Comparison of ENCODE assay signal across 8 mouse cellular contexts in the genomic region with DNA sequence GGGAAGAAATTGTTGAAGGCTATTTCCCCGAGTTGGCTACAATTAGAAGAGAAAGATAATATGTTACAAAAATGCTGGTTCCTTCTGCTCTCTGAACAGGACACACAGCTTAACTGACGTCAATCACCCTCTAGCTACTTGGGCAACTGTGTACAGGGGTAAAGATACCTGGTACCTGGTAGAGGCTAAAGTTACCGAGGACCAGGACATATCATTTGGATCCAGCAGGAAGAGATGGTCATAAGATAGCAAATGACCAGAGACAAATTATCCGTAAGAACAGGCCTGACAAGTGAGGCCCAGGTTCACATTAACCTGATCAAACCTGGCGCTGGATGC. TPM values are rescaled to one million over a fixed set of nuclear protein-coding genes. Genes with fewer than 3 reads are reported as not detected.
DNase-seq lines count a peak whose midpoint lies in the region; ATAC-seq and TF ChIP-seq lines count a peak whose summit lies in the region.

No protein-coding gene starts in this region.

- no peaks in the 10 kb centered on the region for H3K9me3 ChIP-seq in limb, embryonic 15.5 days
- H3K9me3 ChIP-seq in stomach, embryonic 16.5 days (replicated peaks; ENCODE audit: control insufficient read depth, low read length), result 0 out of 2 replicates have a peak, but pooled peaks cover 3% of the 10 kb centered on the region

- DNase-seq in gastrocnemius, adult 2 months, result no peak
- no peak for DNase-seq in gastrocnemius, postnatal 25 days
- no peak for DNase-seq in testis, postnatal 10 days (ENCODE audit: low spot score)
- DNase-seq in natural killer cell, adult 2 months (ENCODE audit: low spot score in 2 of 2), result no peak
- no peak for DNase-seq in left cerebral cortex, postnatal 36 days (ENCODE audit: low spot score in 2 of 2)

- intact Hi-C loops in gastrocnemius, adult 2 months (cut with DNase I), result no loop called here
- intact Hi-C loops in left cerebral cortex, postnatal 36 days (cut with DNase I), result no loop called here

- no peak for TF ChIP-seq CTCF in gastrocnemius, adult 2 months (IDR thresholded peaks at IDR 0.05)
- TF ChIP-seq CTCF in testis, adult 2 months (IDR thresholded peaks at IDR 0.05; ENCODE audit: control insufficient read depth, insufficient read depth, insufficient replicate concordance, low read depth, low read length), result no peak

- H3K9ac ChIP-seq in limb, embryonic 15.5 days, result no peak overlapping the region
- peak overlapping the region; percentile 37 for H3K9ac ChIP-seq in stomach, embryonic 16.5 days (ENCODE audit: low read length)

- H3K4me1 ChIP-seq in testis, adult 2 months (ENCODE audit: control insufficient read depth, insufficient read depth, low read length), result no peaks in the 10 kb centered on the region
- H3K4me1 ChIP-seq in limb, embryonic 15.5 days, result no peaks in the 10 kb centered on the region
- no peaks in the 10 kb centered on the region for H3K4me1 ChIP-seq in stomach, embryonic 16.5 days (ENCODE audit: control insufficient read depth, insufficient read depth, low read length)

- H3K4me3 ChIP-seq in gastrocnemius, adult 2 months, result peak overlapping the region; percentile 96
- peak overlapping the region; percentile 95 for H3K4me3 ChIP-seq in testis, adult 2 months (ENCODE audit: control insufficient read depth, low read depth, low read length)
- peak overlapping the region; percentile 99 for H3K4me3 ChIP-seq in limb, embryonic 15.5 days
- H3K4me3 ChIP-seq in stomach, embryonic 16.5 days (replicated peaks; ENCODE audit: low read length), result peak overlapping the region; percentile 95

- H3K36me3 ChIP-seq in testis, adult 2 months (ENCODE audit: control insufficient read depth, insufficient read depth, low read length), result no peaks in the 10 kb centered on the region
- H3K36me3 ChIP-seq in limb, embryonic 15.5 days, result no peaks in the 10 kb centered on the region
- no peaks in the 10 kb centered on the region for H3K36me3 ChIP-seq in stomach, embryonic 16.5 days (ENCODE audit: control insufficient read depth, insufficient read depth, low read length)

- no peak for TF ChIP-seq POLR2A in testis, adult 2 months (IDR thresholded peaks at IDR 0.05; ENCODE audit: control insufficient read depth, low read depth, low read length)

- 54% methylated on average over 5 of the region's 5 CpGs for WGBS in limb, embryonic 15.5 days
- 46% methylated on average over 5 of the region's 5 CpGs for WGBS in stomach, embryonic 16.5 days

- no peak for ATAC-seq in limb, embryonic 15.5 days (ENCODE audit: insufficient number of reproducible peaks, low FRiP score, low TSS enrichment, low read depth)
- no peak for ATAC-seq in stomach, embryonic 16.5 days (ENCODE audit: insufficient read depth, low FRiP score)

- no peaks in the 10 kb centered on the region for H3K27me3 ChIP-seq in testis, adult 2 months (ENCODE audit: control insufficient read depth, insufficient read depth, low read length)
- H3K27me3 ChIP-seq in limb, embryonic 15.5 days, result peaks cover 15% of the 10 kb centered on the region; the same call in 1 of the 2 replicates
- H3K27me3 ChIP-seq in stomach, embryonic 16.5 days (ENCODE audit: control insufficient read depth, insufficient read depth, low read length), result no peaks in the 10 kb centered on the region

- H3K27ac ChIP-seq in gastrocnemius, adult 2 months, result peak overlapping the region; percentile 92
- peak overlapping the region; percentile 65 for H3K27ac ChIP-seq in testis, adult 2 months (ENCODE audit: control insufficient read depth, insufficient read depth, low read depth, low read length)
- no peak overlapping the region for H3K27ac ChIP-seq in limb, embryonic 15.5 days
- 0 out of 2 replicates have a peak overlapping the region, but pooled peaks have one; percentile 78 for H3K27ac ChIP-seq in stomach, embryonic 16.5 days (ENCODE audit: low read length)

- peak overlapping the region; percentile 61 for H3K4me2 ChIP-seq in limb, embryonic 15.5 days
- H3K4me2 ChIP-seq in stomach, embryonic 16.5 days (ENCODE audit: low read depth, low read length), result peak overlapping the region; percentile 63

RNA-seq across cellular contexts. Expression of gene Hacd2, which starts 0.4 kb away (rescaled TPM):
- 1 to 10 TPM; 1.8 TPM for total RNA-seq in gastrocnemius, adult 2 months (2021)
- 1 to 10 TPM; 1.0 to 3.7 TPM for total RNA-seq in gastrocnemius, postnatal 25 days (2021)
- 60.1 and 94.1 TPM in 2 replicates for polyA plus RNA-seq in testis, adult 2 months (2012; rRNA removed)
- 132 and 144 TPM in 2 replicates for polyA plus RNA-seq in limb, embryonic 15.5 days (2015; fragmentation: Nextera tagmentation; extraction: Ambion mirVana)
- polyA plus RNA-seq in stomach, embryonic 16.5 days (2015; fragmentation: Nextera tagmentation; extraction: Ambion mirVana), result 106 and 112 TPM in 2 replicates
- total RNA-seq in left cerebral cortex, postnatal 36 days (2021), result 10 to 100 TPM; 25.4 to 32.5 TPM

Comparison
In these comparisons a context has a peak if more than half of its experiments do, and no peak if none do; other contexts are left out.
1. RNA of gene Hacd2, which starts 0.4 kb away (total RNA-seq): 25.4 to 32.5 TPM in left cerebral cortex, postnatal 36 days; 1.0 to 3.7 TPM in gastrocnemius, postnatal 25 days and 1.8 TPM in gastrocnemius, adult 2 months; every median in the first group is over 4 times any median in the second.
2. Peak in every context shown above with its lines, with median percentiles within 50 percentile points of each other: H3K4me3 ChIP-seq.